Mouse (Mus musculus) limb, embryonic 10.5 days (tissue): Measurements from ENCODE around the gene Entpd2. TPM values are rescaled to one million over a fixed set of nuclear protein-coding genes. Genes with fewer than 3 reads are reported as not detected.
"Not testable (repeated sequence)": the region's sequence is repeated elsewhere in the genome, so short reads cannot be mapped to it uniquely, and the experiment has no call there.

Experiments used
- DNase-seq: peaks from one replicate; pipeline ENCODE4 v3.0.0-alpha.2; 2017; ENCODE audit warnings: low spot score
- H3K27ac ChIP-seq: fragments of 300-500 bp; sonication (generic); 2 replicates; pipeline ENCODE4 v1.5.1; 2016; ENCODE audit warnings: mild to moderate bottlenecking
- H3K27me3 ChIP-seq: fragments of 300-500 bp; sonication (generic); 2 replicates; pipeline ENCODE4 v1.6.1; 2016; ENCODE audit warnings: low read depth, mild to moderate bottlenecking; ENCODE audit not compliant: poor library complexity, severe bottlenecking
- H3K36me3 ChIP-seq: fragments of 300-500 bp; sonication (generic); 2 replicates; pipeline ENCODE4 v1.6.1; 2016; ENCODE audit warnings: mild to moderate bottlenecking, moderate library complexity
- H3K4me1 ChIP-seq: fragments of 300-500 bp; sonication (generic); 2 replicates; pipeline ENCODE4 v1.6.1; 2016
- H3K4me3 ChIP-seq: fragments of 300-500 bp; sonication (generic); 2 replicates; pipeline ENCODE4 v1.5.1; 2016; ENCODE audit warnings: mild to moderate bottlenecking, moderate library complexity
- H3K9me3 ChIP-seq: fragments of 300-500 bp; sonication (generic); replicated peaks from 2 replicates; pipeline ENCODE4 v1.6.1; 2016; ENCODE audit warnings: mild to moderate bottlenecking
- WGBS: fragments of 180-500 bp; shearing (Covaris S2); methylation state at CpG from one replicate; pipeline ENCODE4 v1.1.7; 2016; 5-methylcytosine and 5-hydroxymethylcytosine counted together
- polyA plus RNA-seq: library from polyadenylated mRNA; unstranded; fragments of >200 nt; fragmentation: Nextera tagmentation; extraction: Ambion mirVana; gene quantifications from 2 replicates; pipeline ENCODE4 v1.2.1, GENCODE M21; 2016

Entpd2 gene
- polyA plus RNA-seq, 1 experiment from 2014 or later, result not detected

DNA sequence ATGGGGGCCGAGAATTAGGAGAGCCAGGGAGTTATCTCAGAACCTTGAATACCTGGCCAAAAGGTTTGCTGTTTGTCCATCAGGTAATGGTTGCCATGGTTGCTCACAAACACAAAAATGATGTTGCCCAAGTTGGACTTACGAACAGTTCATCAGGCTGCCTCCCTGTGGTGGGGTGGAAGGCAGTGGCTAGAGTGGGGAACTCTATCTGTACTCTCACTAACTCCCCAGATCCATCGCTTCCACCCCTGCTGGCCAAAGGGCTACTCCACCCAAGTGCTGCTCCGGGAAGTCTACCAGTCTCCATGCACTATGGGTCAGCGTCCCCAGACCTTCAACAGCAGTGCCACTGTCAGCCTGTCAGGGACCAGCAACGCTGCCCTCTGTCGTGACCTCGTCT, 3.4 kb downstream of the Entpd2 start, which contains the start of gene Npdc1:
Gene Npdc1 (plus strand): TSS at position 301 of the 400 bp plus-strand sequence.
- Histone ChIP-seq H3K9me3 (no peaks in the 10 kb centered on the region), H3K27me3 (peaks cover 100% of the 10 kb centered on the region), H3K4me1 (peaks cover 33% of the 10 kb centered on the region), H3K27ac (no peak within 1 kb of the TSS), H3K4me3 (no peak within 1 kb of the TSS), H3K36me3 (no peaks in the 10 kb centered on the region)
- no peak for DNase-seq
- WGBS, result 62% methylated on average over 8 of the region's 8 CpGs

DNA sequence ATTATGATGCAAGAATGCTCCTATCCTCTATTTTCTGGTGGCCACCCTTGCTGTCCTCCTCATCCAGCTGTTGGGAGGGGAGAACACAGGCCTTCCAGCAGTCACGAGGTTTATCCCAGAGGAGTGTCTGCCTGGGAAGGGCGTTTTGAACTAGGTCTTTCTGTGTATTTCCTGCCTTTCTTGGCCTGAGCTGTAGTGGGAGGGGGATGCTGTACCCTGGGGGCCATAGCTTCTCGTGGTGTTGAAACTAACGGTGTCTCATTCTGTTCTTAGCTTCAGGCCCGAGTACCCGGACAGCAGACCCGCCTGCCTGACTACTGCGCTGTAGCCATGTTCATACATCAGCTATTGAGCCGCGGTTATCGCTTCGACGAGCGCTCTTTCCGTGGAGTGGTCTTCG, 4.6 kb downstream of the Entpd2 start:
- Histone ChIP-seq H3K9me3 (no peaks in the 10 kb centered on the region), H3K36me3 (no peaks in the 10 kb centered on the region), H3K4me1 (peaks cover 26% of the 10 kb centered on the region), H3K27ac (no peak overlapping the region), H3K27me3 (peaks cover 99% of the 10 kb centered on the region), H3K4me3 (0 out of 2 replicates have a peak overlapping the region, but pooled peaks have one; percentile 5)
- no peak for DNase-seq
- WGBS, result 26% methylated on average over 16 of the region's 16 CpGs

DNA sequence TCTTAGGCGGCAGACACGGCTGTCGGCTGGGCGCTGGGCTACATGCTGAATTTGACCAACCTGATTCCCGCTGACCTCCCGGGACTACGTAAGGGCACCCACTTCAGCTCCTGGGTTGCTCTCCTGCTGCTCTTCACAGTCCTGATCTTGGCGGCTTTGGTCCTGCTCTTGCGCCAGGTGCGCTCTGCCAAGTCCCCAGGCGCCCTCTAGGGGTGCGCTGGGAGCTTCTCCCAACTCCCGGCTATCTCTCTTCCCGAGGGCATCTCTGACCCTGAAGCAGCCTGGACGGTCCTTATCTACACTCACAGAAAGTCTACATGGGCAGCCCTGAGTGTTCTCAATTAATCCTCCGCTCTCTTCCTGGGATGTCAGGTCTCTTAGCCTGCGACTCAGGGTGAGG, 5.1 kb downstream of the Entpd2 start:
- peaks cover 99% of the 10 kb centered on the region for H3K27me3 ChIP-seq
- DNase-seq, result no peak
- H3K27ac ChIP-seq, result no peak overlapping the region
- no peaks in the 10 kb centered on the region for H3K36me3 ChIP-seq
- peaks cover 22% of the 10 kb centered on the region for H3K4me1 ChIP-seq
- H3K9me3 ChIP-seq, result no peaks in the 10 kb centered on the region
- H3K4me3 ChIP-seq, result no peak overlapping the region
- 3% methylated on average over 17 of the region's 17 CpGs for WGBS

DNA sequence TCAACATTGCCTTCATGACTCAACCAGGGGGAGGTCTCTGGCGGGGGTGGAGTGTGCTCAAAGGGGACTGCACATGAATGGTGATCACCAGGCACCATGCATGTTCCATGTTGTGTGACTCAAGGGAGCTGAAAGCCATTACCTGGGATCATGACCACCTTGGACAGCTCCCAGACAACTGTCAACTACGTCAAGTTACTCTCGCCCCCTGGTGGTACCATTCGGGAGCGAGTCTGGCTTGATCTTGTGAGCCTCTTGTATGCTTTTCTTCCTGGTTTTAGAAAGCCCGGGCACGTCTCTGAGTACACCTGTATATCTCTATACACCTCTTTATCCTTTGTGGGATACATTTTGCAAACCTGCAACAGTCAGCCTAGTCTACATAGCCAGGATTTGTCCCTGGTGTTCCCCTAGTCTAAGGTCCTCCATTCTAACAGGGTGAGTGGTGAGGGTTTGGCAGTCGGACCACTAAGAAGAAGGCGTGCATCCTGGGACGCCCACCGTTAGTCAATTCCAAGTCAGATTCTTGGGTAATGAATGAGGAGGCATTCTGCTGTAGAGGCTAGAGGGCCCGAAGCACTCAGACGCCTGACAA, 6.8 kb downstream of the Entpd2 start:
- peaks cover 7% of the 10 kb centered on the region for H3K4me1 ChIP-seq
- under 1% methylated on average over 13 of the region's 13 CpGs for WGBS
- no peaks in the 10 kb centered on the region for H3K9me3 ChIP-seq
- peak overlapping the region; percentile 58 for H3K4me3 ChIP-seq
- no peak overlapping the region for H3K27ac ChIP-seq
- H3K36me3 ChIP-seq, result no peaks in the 10 kb centered on the region
- DNase-seq, result peak; percentile 90
- peaks cover 87% of the 10 kb centered on the region for H3K27me3 ChIP-seq

DNA sequence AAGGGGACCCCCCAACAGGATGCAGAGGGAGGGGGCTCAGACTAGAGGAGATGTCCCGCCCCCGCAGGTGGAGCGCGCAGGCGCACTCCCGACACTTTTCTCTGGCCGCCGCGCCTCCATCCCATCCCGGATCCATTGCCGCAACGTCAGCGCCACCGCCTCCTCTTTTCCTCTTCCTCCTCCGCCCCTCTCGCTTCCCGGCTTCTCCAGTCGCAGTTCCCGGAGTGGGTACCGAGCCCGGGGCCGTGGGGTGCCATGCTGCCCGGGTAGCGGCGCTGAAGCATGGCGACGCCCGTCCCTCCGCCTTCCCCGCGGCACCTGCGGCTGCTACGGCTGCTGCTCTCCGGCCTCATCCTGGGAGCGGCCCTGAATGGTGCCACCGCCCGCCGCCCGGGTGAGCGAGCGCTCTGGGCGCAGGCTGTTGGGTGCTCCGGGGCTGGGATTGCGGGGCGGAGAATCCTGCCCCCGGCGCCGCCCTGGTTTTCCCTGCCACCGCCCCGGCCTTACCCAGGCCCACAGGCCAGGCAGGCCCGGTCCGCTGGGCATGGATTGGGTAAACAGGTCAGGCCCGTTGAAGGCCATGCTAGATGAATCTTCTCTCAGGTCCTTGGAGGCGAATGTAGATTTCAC, 7.4 kb downstream of the Entpd2 start:
- peaks cover 86% of the 10 kb centered on the region for H3K27me3 ChIP-seq
- H3K9me3 ChIP-seq, result no peaks in the 10 kb centered on the region
- H3K27ac ChIP-seq, result no peak overlapping the region
- H3K36me3 ChIP-seq, result no peaks in the 10 kb centered on the region
- 2% methylated on average over 54 of the region's 54 CpGs for WGBS
- peak; percentile 44 for DNase-seq
- peak overlapping the region; percentile 58 for H3K4me3 ChIP-seq
- peaks cover 7% of the 10 kb centered on the region for H3K4me1 ChIP-seq

DNA sequence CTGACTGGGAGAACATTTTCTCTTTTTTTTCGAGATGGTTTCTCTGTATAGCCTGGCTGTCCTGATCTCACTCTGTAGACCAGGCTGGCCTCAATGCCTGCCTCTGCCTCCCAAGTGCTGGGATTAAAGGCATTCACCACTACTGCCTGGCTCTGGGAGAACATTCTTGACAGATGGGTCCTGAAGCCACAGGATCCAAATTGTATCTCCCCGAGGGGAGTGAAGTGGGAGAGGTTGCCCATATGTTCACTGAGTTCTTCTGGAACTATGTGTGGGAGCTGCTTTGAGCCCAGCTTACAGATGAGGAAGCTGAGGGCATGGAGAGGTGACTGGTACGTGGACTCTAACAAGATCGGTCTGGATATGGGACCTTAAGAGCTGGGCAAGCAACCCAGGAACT, 8.3 kb downstream of the Entpd2 start:
- H3K27ac ChIP-seq, result no peak overlapping the region
- no peaks in the 10 kb centered on the region for H3K36me3 ChIP-seq
- H3K4me1 ChIP-seq, result peaks cover 7% of the 10 kb centered on the region
- DNase-seq, result no peak
- 83% methylated on average over 4 of the region's 4 CpGs for WGBS
- H3K4me3 ChIP-seq, result no peak overlapping the region
- peaks cover 83% of the 10 kb centered on the region for H3K27me3 ChIP-seq
- H3K9me3 ChIP-seq, result no peaks in the 10 kb centered on the region

DNA sequence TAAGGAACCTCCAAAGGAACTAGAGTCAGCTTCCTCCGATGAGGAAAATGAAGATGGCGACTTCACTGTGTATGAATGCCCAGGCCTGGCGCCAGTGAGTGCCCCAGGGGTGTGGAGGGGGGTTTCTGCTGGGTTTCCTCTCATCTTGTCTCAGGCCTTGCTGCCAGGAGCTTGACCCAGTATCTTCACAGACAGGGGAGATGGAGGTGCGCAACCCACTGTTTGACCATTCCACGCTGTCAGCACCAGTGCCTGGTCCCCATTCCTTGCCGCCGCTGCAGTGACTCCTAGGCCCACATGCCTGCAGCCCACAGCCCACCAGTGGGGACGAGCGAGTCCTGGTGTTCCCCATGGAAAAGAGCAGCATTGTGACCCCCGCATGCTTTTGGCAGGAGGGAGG, 13.2 kb downstream of the Entpd2 start:
- no peak for DNase-seq
- Histone ChIP-seq H3K4me1 (no peaks in the 10 kb centered on the region), H3K36me3 (no peaks in the 10 kb centered on the region), H3K4me3 (no peak overlapping the region), H3K9me3 (no peaks in the 10 kb centered on the region), H3K27ac (no peak overlapping the region), H3K27me3 (peaks cover 36% of the 10 kb centered on the region)
- 82% methylated on average over 10 of the region's 10 CpGs for WGBS

DNA sequence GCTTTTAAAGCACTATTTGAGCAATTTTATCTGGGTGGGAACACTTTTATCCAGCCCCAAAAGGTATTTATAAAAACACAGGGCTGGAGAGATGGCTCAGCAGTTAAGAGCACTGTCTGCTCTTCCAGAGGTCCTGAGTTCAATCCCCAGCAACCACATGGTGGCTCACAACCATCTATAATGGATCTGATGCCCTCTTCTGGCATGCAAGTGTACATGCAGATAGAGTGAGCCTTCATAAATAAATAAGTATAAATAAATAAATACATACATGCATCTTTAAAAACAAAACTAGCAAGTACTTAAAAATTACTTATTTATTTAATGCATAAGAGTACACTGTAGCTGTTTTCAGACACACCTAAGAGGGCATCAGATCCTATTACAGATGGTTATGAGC, 17.8 kb downstream of the Entpd2 start:
- not testable (repeated sequence) for H3K4me1 ChIP-seq, H3K27ac ChIP-seq, H3K36me3 ChIP-seq, H3K27me3 ChIP-seq, H3K4me3 ChIP-seq, H3K9me3 ChIP-seq, DNase-seq

DNA sequence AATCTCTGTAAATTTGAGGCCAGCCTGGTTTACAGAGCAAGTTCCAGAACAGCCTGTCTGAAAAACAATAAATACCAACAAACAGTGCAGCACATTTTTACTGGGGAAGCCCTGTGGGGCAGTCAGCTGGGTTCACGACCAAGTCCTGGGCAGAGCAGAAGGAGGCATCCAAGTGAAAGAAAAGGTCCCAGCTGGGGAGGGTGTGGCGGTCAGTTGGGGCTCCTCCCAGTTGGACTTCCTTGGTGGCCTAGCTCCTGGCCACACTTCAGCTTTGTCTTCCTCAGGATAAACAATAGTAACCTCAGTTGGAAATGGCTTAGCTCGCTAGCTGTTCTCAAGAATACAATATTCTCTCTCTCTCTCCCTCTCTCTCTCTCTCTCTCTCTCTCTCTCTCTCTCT, 21.8 kb downstream of the Entpd2 start:
- H3K36me3 ChIP-seq, result no peaks in the 10 kb centered on the region
- H3K27ac ChIP-seq, result no peak overlapping the region
- H3K4me1 ChIP-seq, result no peaks in the 10 kb centered on the region
- DNase-seq, result no peak
- no peak overlapping the region for H3K4me3 ChIP-seq
- H3K9me3 ChIP-seq, result no peaks in the 10 kb centered on the region
- WGBS, result 39% methylated on average over 3 of the region's 3 CpGs
- H3K27me3 ChIP-seq, result peaks cover 9% of the 10 kb centered on the region

DNA sequence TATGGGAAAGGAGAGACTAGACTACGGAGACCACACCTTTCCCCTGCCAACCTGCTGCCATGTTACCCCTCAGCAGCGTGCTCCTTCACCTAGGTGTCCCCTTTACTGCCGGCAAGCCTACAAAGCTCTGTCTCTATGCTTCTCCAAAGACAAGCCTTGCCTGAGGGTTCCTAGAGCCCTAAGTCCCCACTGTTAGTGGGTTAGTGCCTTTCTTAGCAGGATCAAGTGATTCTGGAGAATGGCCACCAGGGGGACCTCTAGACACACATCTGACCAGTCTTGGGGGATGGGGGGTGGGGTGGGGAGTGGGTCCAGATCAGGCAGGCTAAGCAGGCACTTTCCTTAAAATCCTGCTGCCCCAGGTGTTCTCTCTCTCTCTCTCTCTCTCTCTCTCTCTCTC, 26.2 kb downstream of the Entpd2 start:
- no peaks in the 10 kb centered on the region for H3K36me3 ChIP-seq
- no peaks in the 10 kb centered on the region for H3K4me1 ChIP-seq
- DNase-seq, result peak; percentile 71
- no peaks in the 10 kb centered on the region for H3K9me3 ChIP-seq
- peaks cover 53% of the 10 kb centered on the region for H3K27me3 ChIP-seq
- 24% methylated on average over 3 of the region's 3 CpGs for WGBS
- H3K4me3 ChIP-seq, result no peak overlapping the region
- no peak overlapping the region for H3K27ac ChIP-seq

DNA sequence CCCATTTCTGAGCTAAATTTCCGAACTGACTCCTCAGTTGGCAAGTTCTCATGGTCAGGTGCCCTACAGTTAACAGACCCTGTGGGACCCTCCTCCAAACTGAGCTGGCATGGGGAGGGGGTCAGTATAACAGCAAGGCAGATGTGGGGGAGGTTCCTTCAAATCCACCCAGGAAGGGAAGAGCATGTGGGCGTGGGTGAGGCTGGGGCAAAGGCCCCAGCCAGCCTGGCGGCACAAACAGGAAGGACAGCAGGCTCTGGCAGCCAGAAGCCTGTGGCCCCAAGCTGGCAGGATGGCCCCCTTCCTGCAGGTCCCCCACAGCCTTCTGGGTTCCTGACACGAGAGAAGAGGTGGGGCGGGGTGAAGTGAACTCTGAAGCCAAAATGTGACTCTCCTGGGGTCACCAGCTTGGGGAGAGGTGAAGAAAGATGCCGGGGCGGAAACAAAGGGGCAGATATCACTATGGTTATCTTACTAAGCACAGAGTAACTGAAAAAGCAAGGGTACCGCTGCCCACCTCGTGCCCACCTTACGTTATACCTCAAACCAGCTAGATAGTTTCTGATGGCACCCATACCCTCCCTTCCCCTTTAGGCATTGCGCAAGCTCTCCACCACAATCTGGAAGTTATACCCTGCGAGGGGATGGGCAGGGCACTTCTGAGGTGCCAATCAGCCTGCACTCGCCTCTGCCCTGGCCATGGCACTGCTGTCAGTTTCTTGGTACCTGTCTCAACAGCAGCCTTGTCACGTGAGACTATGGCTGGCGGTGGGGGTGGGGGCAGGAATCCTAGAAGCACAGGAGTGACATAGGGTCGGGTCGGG, 27.1 kb downstream of the Entpd2 start, which contains the start of gene Fut7:
Gene Fut7 (plus strand): TSS at position 681 of the 824 bp plus-strand sequence.
- H3K36me3 ChIP-seq, result no peaks in the 10 kb centered on the region
- no peaks in the 10 kb centered on the region for H3K9me3 ChIP-seq
- no peak within 1 kb of the TSS for H3K4me3 ChIP-seq
- H3K27ac ChIP-seq, result no peak within 1 kb of the TSS
- no peaks in the 10 kb centered on the region for H3K4me1 ChIP-seq
- 69% methylated on average over 17 of the region's 17 CpGs for WGBS
- peaks cover 54% of the 10 kb centered on the region for H3K27me3 ChIP-seq
- no peak for DNase-seq

DNA sequence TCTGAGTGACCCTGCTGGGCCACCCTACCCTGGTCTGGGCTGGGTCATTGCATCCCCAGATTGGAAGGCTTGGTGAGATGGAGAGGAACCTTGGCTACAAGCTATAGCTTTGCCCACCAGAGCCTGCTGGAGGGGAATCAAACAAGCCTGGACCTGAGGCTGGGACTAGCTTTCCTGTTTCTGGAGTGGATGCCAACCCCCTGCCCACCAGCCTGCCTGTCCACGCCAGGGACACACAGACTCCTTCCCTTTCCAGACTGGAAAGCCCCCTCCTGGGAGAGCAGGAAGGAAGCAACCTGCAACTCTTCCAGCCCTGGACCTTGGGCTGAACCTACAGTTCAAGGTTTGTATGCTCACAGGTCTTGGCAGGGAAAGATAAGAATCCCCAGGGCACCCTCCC, 28.0 kb downstream of the Entpd2 start:
- H3K4me3 ChIP-seq, result no peak overlapping the region
- WGBS, result 79% methylated on average over 1 of the region's 1 CpGs
- no peaks in the 10 kb centered on the region for H3K36me3 ChIP-seq
- peaks cover 6% of the 10 kb centered on the region; the same call in 1 of the 2 replicates for H3K4me1 ChIP-seq
- no peak overlapping the region for H3K27ac ChIP-seq
- peaks cover 54% of the 10 kb centered on the region for H3K27me3 ChIP-seq
- no peak for DNase-seq
- H3K9me3 ChIP-seq, result no peaks in the 10 kb centered on the region

DNA sequence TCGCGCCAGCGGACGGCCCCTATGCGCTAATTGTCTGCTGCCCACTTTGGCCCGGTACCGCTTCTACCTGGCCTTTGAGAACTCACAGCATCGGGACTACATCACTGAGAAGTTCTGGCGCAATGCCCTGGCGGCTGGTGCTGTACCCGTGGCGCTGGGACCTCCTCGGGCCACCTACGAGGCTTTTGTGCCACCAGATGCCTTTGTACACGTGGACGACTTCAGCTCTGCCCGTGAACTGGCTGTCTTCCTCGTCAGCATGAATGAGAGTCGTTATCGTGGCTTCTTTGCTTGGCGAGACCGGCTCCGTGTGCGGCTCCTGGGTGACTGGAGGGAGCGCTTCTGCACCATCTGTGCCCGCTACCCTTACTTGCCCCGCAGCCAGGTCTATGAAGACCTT, 29.8 kb downstream of the Entpd2 start:
- DNase-seq, result no peak
- 49% methylated on average over 27 of the region's 27 CpGs for WGBS
- Histone ChIP-seq H3K4me1 (peaks cover 14% of the 10 kb centered on the region), H3K4me3 (no peak overlapping the region), H3K9me3 (no peaks in the 10 kb centered on the region), H3K36me3 (no peaks in the 10 kb centered on the region), H3K27ac (no peak overlapping the region), H3K27me3 (peaks cover 71% of the 10 kb centered on the region)
